10 mouse cellular contexts compared by ENCODE assay signal in the genomic region with DNA sequence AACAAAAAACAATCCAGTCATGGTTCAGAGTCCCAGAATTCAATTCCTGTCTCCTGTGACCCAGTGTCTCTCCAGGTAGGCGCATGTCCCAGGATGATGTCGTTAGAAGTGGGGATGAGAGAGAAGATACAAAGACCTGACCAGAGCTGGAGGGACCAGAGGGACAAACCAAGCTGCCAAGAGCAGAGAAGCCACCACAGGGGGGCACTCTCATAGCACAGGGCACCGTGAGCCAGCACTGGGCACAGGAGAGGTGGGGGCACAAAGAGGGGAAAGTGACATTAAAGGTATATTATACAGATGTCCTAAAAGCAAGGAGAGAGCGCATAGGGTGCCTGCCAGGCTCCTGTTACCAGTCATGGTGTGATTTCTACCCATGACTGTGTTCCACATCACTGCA. TPM values are rescaled to one million over a fixed set of nuclear protein-coding genes. Genes with fewer than 3 reads are reported as not detected.
DNase-seq lines count a peak whose midpoint lies in the region; ATAC-seq and TF ChIP-seq lines count a peak whose summit lies in the region.
"Had no signal": no experiment of that assay in that cellular context is flagged by ENCODE, and none has a peak within 500 bp of the region (broad histone marks: within the 10 kb centered on the region; RNA-seq: fewer than 3 reads in every experiment).

No protein-coding gene starts in this region.

- no peaks in the 10 kb centered on the region for H3K9me3 ChIP-seq in kidney, embryonic 14.5 days (ENCODE audit: control insufficient read depth, low read length)
- H3K9me3 ChIP-seq in hindbrain, embryonic 11.5 days (ENCODE audit: control insufficient read depth, low read length): no peaks in the 10 kb centered on the region
- H3K9me3 ChIP-seq: hindbrain, embryonic 15.5 days; limb, embryonic 15.5 days had no signal

- WGBS in kidney, adult 2 months: 46% methylated on average over 4 of the region's 4 CpGs
- WGBS in kidney, embryonic 14.5 days: 58% methylated on average over 4 of the region's 4 CpGs
- 68% methylated on average over 4 of the region's 4 CpGs for WGBS in hindbrain, embryonic 11.5 days

- peak; percentile 58 for TF ChIP-seq CTCF in kidney, adult 2 months (conservative IDR thresholded peaks at IDR 0.05; ENCODE audit: insufficient read depth, insufficient read length, low read depth, low read length)

- H3K4me2 ChIP-seq in kidney, embryonic 14.5 days (replicated peaks; ENCODE audit: low read depth, low read length): no peak overlapping the region
- H3K4me2 ChIP-seq in hindbrain, embryonic 11.5 days (replicated peaks; ENCODE audit: low read depth, low read length): no peak overlapping the region
- H3K4me2 ChIP-seq: hindbrain, embryonic 15.5 days; limb, embryonic 15.5 days had no signal

- peak; percentile 56 for DNase-seq in kidney, adult 2 months
- peak; percentile 67 for DNase-seq in testis, postnatal 10 days (ENCODE audit: low spot score)
- DNase-seq in testis, postnatal 14 days (ENCODE audit: low spot score): no peak
- peak; percentile 69 to 73 for DNase-seq in cerebellum, postnatal 14 days
- DNase-seq in right cerebral cortex, postnatal 4 days: peak; percentile 54
- no peak for DNase-seq in hindbrain, embryonic 11.5 days (ENCODE audit: low spot score)
- DNase-seq in natural killer cell, adult 2 months (ENCODE audit: low spot score in 2 of 2): no peak

- no peak overlapping the region for H3K27ac ChIP-seq in kidney, adult 2 months (ENCODE audit: insufficient read depth, low read depth, low read length)
- no peak overlapping the region for H3K27ac ChIP-seq in kidney, embryonic 14.5 days (ENCODE audit: low read depth, low read length)
- no peak overlapping the region for H3K27ac ChIP-seq in hindbrain, embryonic 11.5 days (ENCODE audit: low read depth, low read length)
- H3K27ac ChIP-seq: hindbrain, embryonic 15.5 days; limb, embryonic 15.5 days had no signal

- no peaks in the 10 kb centered on the region for H3K27me3 ChIP-seq in kidney, adult 2 months (replicated peaks; ENCODE audit: control insufficient read depth, insufficient read depth, low read length)
- no peaks in the 10 kb centered on the region for H3K27me3 ChIP-seq in kidney, embryonic 14.5 days (ENCODE audit: control insufficient read depth, insufficient read depth, low read length)
- H3K27me3 ChIP-seq in hindbrain, embryonic 11.5 days (ENCODE audit: control insufficient read depth, insufficient read depth, low read length): no peaks in the 10 kb centered on the region
- H3K27me3 ChIP-seq: hindbrain, embryonic 15.5 days; limb, embryonic 15.5 days had no signal

- peaks cover 55% of the 10 kb centered on the region for H3K4me1 ChIP-seq in kidney, adult 2 months (ENCODE audit: control insufficient read depth, insufficient read depth, low read length)
- peaks cover 19% of the 10 kb centered on the region; the same call in 1 of the 2 replicates for H3K4me1 ChIP-seq in kidney, embryonic 14.5 days (ENCODE audit: control insufficient read depth, insufficient read depth, low read length)
- no peaks in the 10 kb centered on the region for H3K4me1 ChIP-seq in hindbrain, embryonic 11.5 days (replicated peaks; ENCODE audit: control insufficient read depth, insufficient read depth, low read length)

- H3K36me3 ChIP-seq in kidney, adult 2 months (ENCODE audit: control insufficient read depth, insufficient read depth, low read length): no peaks in the 10 kb centered on the region
- H3K36me3 ChIP-seq in kidney, embryonic 14.5 days (ENCODE audit: control insufficient read depth, insufficient read depth, low read length): no peaks in the 10 kb centered on the region
- no peaks in the 10 kb centered on the region for H3K36me3 ChIP-seq in hindbrain, embryonic 11.5 days (ENCODE audit: control insufficient read depth, insufficient read depth, low read length)
- H3K36me3 ChIP-seq: hindbrain, embryonic 15.5 days; limb, embryonic 15.5 days had no signal

- no peak for TF ChIP-seq POLR2A in kidney, adult 2 months (IDR thresholded peaks at IDR 0.05; ENCODE audit: low read depth, low read length)

- ATAC-seq in kidney, embryonic 14.5 days (ENCODE audit: low FRiP score, low TSS enrichment): no peak
- ATAC-seq in hindbrain, embryonic 11.5 days (ENCODE audit: low FRiP score): no peak

- no peak overlapping the region for H3K9ac ChIP-seq in kidney, embryonic 14.5 days (ENCODE audit: low read depth, low read length)
- H3K9ac ChIP-seq in hindbrain, embryonic 11.5 days (ENCODE audit: low read depth, low read length): no peak overlapping the region
- H3K9ac ChIP-seq: hindbrain, embryonic 15.5 days; limb, embryonic 15.5 days had no signal

- no peak overlapping the region for H3K4me3 ChIP-seq in kidney, adult 2 months (ENCODE audit: insufficient read depth, low read depth, low read length)
- no peak overlapping the region for H3K4me3 ChIP-seq in kidney, embryonic 14.5 days (ENCODE audit: low read length)
- H3K4me3 ChIP-seq in hindbrain, embryonic 11.5 days (ENCODE audit: low read depth, low read length): no peak overlapping the region
- H3K4me3 ChIP-seq: hindbrain, embryonic 15.5 days; limb, embryonic 15.5 days had no signal

RNA-seq across cellular contexts. Expression of a gene that starts 25.9 kb away (rescaled TPM):
- 20.5 and 21.3 TPM in 2 replicates for polyA plus RNA-seq in kidney, adult 2 months (2012; rRNA removed)
- 3.3 and 5.3 TPM in 2 replicates for polyA plus RNA-seq in kidney, embryonic 14.5 days (2014; fragmentation: Nextera tagmentation; extraction: Ambion mirVana)
- polyA plus RNA-seq in hindbrain, embryonic 11.5 days (2014; fragmentation: Nextera tagmentation; extraction: Ambion mirVana): 2.8 and 4.3 TPM in 2 replicates

Comparison
In these comparisons a context has a peak if more than half of its experiments do, and no peak if none do; other contexts are left out.
1. DNase-seq: peak in kidney, adult 2 months (single experiment), testis, postnatal 10 days (single experiment), cerebellum, postnatal 14 days (2 of 2) and right cerebral cortex, postnatal 4 days (single experiment); none in testis, postnatal 14 days (single experiment), hindbrain, embryonic 11.5 days (single experiment) and natural killer cell, adult 2 months (0 of 2).